Mouse (Mus musculus) cerebellum, postnatal 14 days (tissue): Measurements from ENCODE around the gene Abhd12b.

Experiments used
- DNase-seq, 2 experiments: peaks; one replicate each; pipeline ENCODE4 v3.0.0; 2021; ENCODE audit warnings: mixed read lengths in 2 of 2

Abhd12b gene

DNA sequence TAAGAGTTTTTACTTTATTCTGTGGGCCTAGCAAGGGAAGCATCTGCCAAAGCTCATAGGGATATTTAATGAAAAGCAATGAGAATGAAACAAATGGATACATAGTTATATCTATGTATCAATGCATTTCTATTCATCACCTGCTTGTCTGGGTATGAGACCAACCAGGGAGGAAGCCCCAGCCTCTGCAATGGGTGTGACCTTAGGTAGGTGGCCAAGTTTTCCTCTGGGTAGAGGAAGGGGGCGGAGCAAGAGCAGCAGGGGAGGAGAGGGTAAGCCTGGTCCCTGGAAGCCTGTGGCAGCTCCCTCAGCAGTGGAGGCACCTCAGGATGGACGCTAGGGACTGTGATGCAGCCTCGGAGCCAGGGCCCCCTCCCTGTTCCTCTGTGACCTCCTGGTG, at the start of gene Abhd12b:
Gene Abhd12b, plus strand, starts transcription at position 301 of the 400 bp plus-strand sequence.
- no peak for DNase-seq

DNA sequence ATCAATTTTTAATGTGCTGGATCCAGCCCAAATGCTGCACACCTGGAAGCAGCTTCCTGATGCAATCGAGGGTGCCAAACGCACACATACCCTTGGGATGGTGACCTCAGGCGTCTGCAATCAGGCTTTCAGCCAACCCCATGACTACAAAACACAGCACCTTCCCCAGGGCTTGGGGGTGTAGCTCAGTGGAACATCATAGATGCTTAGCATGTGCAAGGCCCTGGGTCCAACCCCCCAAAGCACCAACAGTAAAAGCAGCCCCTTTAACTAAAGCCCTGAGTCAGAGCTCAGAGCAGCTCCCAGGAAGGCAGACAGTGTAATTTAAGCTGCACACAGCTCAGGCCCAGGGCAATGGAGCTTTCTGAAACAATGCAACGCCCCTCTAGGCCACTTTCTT, 49.7 kb upstream of the Abhd12b start:
- no peak for DNase-seq

DNA sequence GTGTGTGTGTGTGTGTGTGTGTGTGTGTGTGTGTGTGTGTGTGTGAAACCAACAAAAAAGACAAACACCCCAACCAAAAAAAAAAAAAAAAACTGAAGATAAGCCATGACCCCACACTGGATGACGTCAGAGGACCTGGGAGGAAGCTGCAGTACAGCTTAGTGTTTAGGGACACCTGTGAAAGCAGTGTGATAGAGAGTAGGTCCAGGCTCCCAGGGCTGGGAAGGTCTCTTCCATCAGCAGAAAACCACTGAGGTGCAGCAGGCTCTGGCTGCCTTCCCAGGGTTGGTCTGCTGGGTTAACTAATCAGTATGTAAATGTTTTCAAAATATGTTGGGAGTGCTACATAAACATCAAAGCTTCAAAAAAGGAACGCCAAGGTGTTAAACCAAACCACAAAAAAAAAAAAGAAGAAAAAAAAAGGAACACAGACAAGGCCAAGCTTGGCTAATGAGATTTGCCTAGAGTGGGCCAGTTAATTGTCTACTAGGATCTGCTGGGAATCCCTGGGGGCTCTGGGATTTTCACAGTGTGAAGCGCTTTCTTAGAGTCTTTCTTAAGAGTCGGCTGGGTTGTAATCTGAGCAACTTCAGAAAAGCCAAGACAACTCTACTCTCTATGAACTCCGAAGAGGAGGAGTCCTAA, 49.0 kb upstream of the Abhd12b start:
- peak; percentile 43 to 45 for DNase-seq

DNA sequence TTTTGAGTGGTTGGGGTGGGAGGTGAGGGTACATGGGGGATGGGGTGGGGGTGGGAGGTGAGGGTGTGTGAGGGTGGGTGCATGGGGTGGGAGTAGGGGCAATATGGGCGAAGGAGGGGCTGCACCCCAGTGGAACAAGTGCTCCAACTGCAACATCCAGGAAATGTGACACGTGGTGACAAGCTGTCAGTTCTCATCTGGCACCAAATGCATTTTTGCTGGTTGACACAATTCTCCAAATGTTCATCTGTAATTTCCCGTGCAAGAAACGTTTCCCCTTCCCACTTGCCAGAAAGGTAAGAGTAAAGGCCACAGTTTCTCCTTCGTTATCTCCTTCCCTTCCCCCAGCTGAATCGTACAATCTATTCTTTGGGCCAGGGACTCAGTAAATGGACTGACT, 48.1 kb upstream of the Abhd12b start:
- no peak for DNase-seq

DNA sequence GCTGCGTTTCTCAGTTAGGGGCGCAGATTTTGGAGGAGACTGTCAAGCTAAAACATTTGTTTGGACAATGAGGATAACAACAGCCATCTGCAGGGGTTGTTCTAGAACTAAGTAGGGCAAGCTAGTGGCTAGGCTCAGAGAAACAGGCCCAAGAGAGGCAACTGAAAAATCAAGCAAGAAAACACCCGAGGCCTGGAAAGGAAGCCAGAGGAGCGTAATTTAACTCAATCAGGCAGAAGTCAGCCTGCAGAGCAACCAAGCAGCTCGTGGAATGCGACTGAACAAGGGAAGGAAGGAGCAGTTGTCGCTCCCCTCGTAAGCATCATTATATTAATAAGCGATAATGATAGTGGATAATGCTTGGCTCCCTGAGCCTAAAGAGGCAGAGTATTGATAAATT, 47.4 kb upstream of the Abhd12b start:
- DNase-seq, result peak; percentile 34 to 48

DNA sequence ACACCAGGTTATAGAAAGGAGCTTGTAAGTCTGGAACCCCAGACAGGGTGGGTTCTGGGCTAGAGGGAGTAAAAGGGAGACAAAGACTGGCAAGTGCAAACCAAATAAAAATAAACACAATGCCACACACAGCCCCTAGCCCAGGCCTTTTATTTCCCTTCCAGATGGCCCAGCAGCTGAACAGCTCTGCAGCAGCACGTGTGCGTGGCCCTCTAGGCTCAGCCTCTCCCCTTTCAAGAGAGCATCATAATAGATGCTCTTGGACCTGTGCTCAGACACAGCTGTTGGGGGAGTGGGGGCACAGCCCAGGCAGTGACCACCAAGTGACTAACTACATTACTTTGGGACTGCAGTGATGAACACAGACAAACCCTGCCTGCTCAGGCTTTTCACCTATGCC, 45.8 kb upstream of the Abhd12b start:
- no peak for DNase-seq

DNA sequence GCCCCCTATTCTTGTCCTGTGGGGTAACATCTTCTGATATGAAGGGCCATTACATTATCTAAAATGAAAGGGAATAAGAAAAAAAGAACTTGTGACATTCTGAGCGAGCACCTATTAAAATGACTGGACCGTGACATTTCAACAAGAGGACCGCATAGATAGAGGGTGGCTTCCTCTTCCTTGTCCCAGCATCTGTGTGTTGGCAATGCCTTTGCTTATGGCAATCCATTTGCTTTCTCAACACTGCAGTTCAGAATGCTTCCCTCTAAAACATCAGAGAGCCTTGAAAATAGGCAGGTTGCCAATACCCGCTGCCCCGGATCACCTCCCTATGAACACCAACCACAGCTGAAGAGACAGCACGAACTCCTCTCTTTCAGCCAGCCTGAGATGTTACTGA, 44.0 kb upstream of the Abhd12b start:
- peak; percentile 38 to 48 for DNase-seq

- no peak for DNase-seq
Observed at GRCm38 (mm10) chr12:70110375-70111116, 43.4 kb upstream of the Abhd12b start.

GRCm38 (mm10) chr12:70111117-70111366, 42.9 kb upstream of the Abhd12b start:
- peak in 1 of 2 experiments; percentile 66 for DNase-seq

DNA sequence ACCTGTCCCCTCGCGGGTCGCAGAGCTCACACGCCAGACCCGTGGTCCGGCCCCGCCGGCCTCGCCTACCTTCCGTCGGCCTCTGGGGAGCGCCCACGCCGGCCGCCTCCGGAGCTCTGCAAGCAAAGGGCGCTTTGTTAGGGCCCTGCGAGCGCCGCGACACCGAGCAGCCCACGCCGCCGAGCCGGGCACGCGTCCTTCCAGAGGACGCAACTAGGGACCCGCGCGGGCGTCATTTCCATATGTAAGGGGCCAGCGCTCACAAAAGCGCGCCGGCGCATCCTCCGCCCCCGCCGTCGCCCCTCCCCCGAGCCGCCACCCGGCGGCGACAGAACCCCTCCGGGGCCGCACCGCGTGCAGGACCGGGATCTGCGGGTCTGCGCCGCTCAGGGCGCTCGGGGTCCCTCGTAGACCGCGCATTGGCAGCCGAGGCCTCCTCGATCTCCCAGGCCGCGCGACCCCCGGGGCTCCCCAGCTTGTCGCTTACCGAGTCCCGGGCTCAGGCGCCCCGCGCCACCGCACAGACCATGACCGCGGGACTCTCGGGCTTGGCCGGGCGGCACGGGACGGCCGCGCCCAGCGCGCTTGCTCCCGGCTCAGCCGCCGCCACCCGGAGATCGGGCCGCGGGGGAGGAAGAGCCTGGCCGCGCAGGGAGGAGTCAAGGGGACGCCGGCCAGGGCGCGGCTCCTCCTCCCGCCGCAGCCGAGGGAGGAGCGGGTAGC, 42.4 kb upstream of the Abhd12b start:
- peak; percentile 69 to 72 for DNase-seq

GRCm38 (mm10) chr12:70112090-70112383, 41.9 kb upstream of the Abhd12b start:
- peak in 1 of 2 experiments; percentile 48 for DNase-seq

GRCm38 (mm10) chr12:70113351-70113750, 40.6 kb upstream of the Abhd12b start, which contains the start of gene Nin:
Gene Nin, minus strand, starts transcription at chr12:70113717.
- no peak for DNase-seq

DNA sequence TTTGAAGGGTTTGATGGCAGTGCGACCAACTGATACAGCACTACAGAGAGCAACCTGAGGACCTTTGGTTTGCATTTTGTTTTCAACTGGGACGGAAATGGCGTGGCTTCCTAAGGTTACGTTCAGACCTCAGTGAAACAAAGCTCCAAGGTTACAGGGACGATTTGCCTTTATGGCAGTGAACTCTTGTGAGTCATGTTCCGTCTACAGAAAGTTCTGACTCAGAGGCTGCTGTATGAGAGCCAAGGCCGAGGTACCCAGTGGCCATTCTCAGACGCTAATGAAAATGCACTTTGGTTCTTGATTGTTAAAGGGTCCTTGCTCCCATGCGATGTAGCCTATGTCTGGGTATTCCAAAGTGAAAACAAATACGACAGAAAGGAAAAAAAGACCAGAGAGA, 36.8 kb upstream of the Abhd12b start:
- no peak for DNase-seq

GRCm38 (mm10) chr12:70118721-70119345, 35.1 kb upstream of the Abhd12b start:
- peak; percentile 76 to 78 for DNase-seq

DNA sequence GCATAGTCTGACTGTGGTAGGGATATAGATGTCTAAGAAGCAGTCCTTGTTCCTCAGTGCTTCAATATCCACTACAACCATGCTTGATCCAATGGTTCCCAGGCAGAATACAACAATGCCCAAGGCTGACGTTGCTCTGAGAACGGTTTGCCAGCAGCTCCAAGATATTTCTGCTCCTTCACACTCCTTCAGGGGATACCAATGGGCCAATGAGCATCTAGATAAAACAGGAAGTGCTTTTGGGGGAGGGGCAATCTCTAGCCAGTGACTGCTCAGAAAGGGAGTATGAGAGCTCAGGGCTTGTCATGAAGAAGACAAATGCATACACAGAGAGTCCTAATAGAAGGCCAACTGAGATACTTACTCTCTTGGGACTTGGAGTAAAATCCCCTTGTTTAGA, 34.4 kb upstream of the Abhd12b start:
- peak; percentile 30 to 45 for DNase-seq

DNA sequence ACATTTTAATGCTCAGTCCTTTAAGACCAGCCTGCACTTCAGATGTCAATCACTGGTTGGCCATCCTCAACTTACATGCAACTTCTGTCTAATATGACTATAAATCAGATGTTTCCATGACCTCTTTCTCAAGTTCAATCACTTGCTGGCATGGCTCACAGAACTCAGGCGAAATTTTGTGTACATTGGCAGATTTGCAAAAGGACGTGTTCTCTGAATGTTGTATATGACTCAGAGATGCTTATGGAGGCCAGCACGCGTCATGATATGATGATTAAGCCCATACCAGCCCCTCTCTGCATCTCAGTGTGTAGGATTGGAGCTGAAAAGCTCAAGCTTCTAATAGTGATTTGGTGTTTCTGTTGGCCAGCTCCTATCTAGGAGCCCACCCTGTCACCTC, 27.3 kb upstream of the Abhd12b start:
- no peak for DNase-seq

GRCm38 (mm10) chr12:70129105-70129504, 24.8 kb upstream of the Abhd12b start:
- DNase-seq, result no peak

GRCm38 (mm10) chr12:70131042-70131675, 22.8 kb upstream of the Abhd12b start:
- peak; percentile 54 to 69 for DNase-seq

DNA sequence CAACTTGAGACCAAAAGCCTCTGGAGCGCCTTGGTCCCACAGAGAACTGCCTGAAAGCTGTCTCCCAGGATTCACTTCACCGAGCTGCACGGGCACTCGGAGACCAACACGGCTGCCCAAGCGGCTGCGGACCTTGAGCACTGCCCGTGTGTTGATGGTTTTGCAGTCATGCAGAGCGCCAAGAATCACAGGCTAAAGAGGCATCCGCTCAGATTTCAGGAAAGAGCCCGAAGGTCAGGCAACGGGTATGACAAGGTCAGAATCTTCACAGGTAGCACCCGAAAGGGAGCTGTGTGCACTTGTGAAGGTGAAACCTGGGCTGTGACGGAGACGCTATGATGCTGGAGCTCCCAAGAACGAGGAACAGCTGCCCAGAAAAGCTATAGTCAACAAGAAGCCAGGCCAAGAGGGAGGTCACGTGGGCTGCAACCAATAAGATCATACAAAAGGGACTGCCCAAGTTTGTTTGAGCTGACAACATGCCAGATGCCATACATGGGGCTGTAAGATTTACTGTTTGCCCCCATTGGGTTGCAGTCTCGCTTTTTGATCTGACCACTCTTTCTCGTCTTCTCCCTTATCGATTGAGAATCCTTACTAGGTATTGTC, 19.2 kb upstream of the Abhd12b start:
- no peak for DNase-seq

- no peak for DNase-seq
Observed at GRCm38 (mm10) chr12:70136185-70136756, 17.7 kb upstream of the Abhd12b start.

GRCm38 (mm10) chr12:70137095-70137494, 16.8 kb upstream of the Abhd12b start:
- DNase-seq, result no peak

GRCm38 (mm10) chr12:70137626-70138025, 16.3 kb upstream of the Abhd12b start:
- no peak for DNase-seq
